Mouse (Mus musculus) hindbrain, postnatal 0 days (tissue): ENCODE data around the gene Rasgrf2. TPM values are rescaled to one million over a fixed set of nuclear protein-coding genes. Genes with fewer than 3 reads are reported as not detected.

ENCODE experiments used
- ATAC-seq: fragments of 200-750 bp; cut with Nextera tagmentation; 2 replicates; pipeline ENCODE4 v1.8.0; 2017; ENCODE audit warnings: mild to moderate bottlenecking, moderate TSS enrichment, moderate library complexity
- DNase-seq: peaks from one replicate; pipeline ENCODE4 v3.0.0-alpha.2; 2015; ENCODE audit warnings: low spot score
- H3K27ac ChIP-seq: fragments of 300-500 bp; sonication (generic); 2 replicates; pipeline ENCODE4 v1.5.1; 2014; ENCODE audit warnings: mild to moderate bottlenecking
- H3K27me3 ChIP-seq: fragments of 300-500 bp; sonication (generic); 2 replicates; pipeline ENCODE4 v1.6.1; 2014; ENCODE audit warnings: low read length, mixed read lengths; ENCODE audit not compliant: insufficient read depth
- H3K36me3 ChIP-seq: fragments of 300-500 bp; sonication (generic); 2 replicates; pipeline ENCODE4 v1.6.1; 2014; ENCODE audit warnings: low read length, mixed read lengths; ENCODE audit not compliant: insufficient read depth
- H3K4me1 ChIP-seq: fragments of 300-500 bp; sonication (generic); 2 replicates; pipeline ENCODE4 v1.6.1; 2014; ENCODE audit warnings: antibody characterized with exemption, low read length, mixed read lengths; ENCODE audit not compliant: insufficient read depth
- H3K4me2 ChIP-seq: fragments of 300-500 bp; sonication (generic); 2 replicates; pipeline ENCODE4 v1.6.1; 2014; ENCODE audit warnings: low read depth, mild to moderate bottlenecking, low read length, moderate library complexity, mixed read lengths
- H3K4me3 ChIP-seq: fragments of 300-500 bp; sonication (generic); 2 replicates; pipeline ENCODE4 v1.5.1; 2014; ENCODE audit warnings: low read length
- H3K9ac ChIP-seq: fragments of 300-500 bp; sonication (generic); replicated peaks from 2 replicates; pipeline ENCODE4 v1.6.1; 2014; ENCODE audit warnings: mild to moderate bottlenecking, low read length, moderate library complexity, mixed read lengths
- H3K9me3 ChIP-seq: fragments of 300-500 bp; sonication (generic); 2 replicates; pipeline ENCODE4 v1.6.1; 2016; ENCODE audit warnings: low read length, mixed read lengths
- CTCF ChIP-seq: IDR thresholded peaks from 2 replicates; pipeline ENCODE4 v1.5.1; 2016; ENCODE audit warnings: antibody characterized with exemption, control low read depth, low read depth
- WGBS: fragments of 180-500 bp; shearing (Covaris S2); extraction: QIAGEN DNeasy Blood & Tissue Kit; methylation state at CpG from one replicate; pipeline ENCODE4 v1.1.7; 2014; 5-methylcytosine and 5-hydroxymethylcytosine counted together
- polyA plus RNA-seq: library from polyadenylated mRNA; unstranded; fragments of >200 nt; fragmentation: Nextera tagmentation; extraction: Ambion mirVana; gene quantifications from 2 replicates; pipeline ENCODE4 v1.2.1, GENCODE M21; 2015
- total RNA-seq: library from RNA; depleted of rRNA; stranded (reverse); fragments of >200 nt; gene quantifications from 2 replicates; pipeline ENCODE4 v1.2.3, GENCODE M21; 2014

Rasgrf2 gene
- total and polyA plus RNA-seq, 2 experiments from 2014 or later = 12.9 to 61.2 TPM

DNA sequence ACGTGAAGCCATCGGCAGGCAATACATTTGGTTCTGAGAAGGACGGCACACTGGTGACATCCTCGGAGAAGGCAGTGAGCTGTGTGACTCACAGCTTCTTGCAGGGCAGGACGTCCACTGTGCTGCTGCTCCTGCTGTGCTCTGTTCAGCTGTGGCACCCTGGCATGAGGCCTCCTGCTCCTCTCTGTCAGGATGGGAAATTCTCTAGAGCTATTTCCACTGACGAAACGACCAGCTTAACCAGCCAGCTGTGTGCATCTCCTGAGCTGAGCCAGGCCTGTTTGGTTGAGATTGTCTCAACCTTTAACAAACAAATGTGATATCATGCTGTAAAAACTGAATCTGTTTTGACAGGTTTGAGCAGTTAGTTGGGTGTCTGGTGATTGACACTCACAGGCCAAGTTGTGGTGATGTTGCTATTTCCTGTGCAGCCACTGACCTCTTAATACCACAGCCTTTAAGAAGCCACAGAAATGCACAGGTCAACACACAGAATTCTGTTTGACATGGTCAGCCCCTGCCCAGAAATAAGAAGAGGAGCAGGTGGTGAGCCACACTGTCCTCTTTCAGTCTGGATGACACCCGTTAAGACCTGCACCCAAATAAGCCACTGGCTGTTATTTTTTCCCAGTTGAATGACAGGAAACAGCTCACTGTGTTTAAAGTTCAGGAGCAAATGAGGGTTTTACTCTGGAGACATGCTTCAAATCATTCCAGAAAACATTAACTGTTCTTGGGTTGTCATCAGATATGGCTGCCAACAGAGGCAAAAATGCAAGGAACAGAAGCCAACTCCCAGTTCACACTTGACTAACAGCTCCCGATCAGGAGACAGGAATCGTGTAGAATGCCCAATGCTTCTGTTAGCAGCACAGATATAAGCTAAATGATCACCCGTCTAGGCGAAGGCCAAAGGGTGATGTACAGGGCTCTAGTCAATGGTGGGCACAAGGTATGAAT lies 36.0 kb downstream of the Rasgrf2 start:
- Histone ChIP-seq H3K27me3 (no peaks in the 10 kb centered on the region), H3K4me3 (no peak overlapping the region), H3K36me3 (no peaks in the 10 kb centered on the region), H3K9ac (no peak overlapping the region), H3K4me2 (no peak overlapping the region), H3K27ac (no peak overlapping the region), H3K4me1 (no peaks in the 10 kb centered on the region), H3K9me3 (no peaks in the 10 kb centered on the region)
- TF ChIP-seq CTCF = no peak
- WGBS = 61% methylated on average over 12 of the region's 12 CpGs
- DNase-seq (no peak), ATAC-seq (no peak)

DNA sequence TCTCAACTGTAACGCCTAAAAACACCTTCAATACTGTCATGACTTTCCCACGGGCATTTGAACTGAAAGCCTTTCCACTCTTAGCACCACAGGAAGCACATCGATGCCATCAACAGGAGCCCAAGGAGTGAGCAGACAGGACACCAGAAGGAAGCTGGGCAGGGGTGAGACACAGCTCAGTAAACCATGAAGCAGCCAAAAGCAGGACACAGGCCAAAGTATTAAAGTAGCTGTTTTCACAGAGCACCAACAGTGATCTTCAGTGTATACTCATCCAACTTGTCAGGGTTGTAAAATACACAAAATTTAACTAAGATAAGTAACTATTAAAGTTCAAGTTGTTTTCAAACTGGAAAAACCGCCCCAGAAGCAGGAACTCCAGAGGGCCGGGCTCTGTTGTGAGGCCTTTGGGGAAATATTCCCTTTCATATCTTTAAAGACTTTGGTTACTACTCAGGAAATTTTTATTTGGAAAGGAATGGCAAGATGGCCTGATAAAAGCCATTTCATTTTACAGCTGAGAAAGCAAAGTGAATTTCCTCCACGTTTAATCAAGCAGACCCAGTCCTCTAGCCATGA lies 37.7 kb downstream of the Rasgrf2 start:
- WGBS = 85% methylated on average over 6 of the region's 6 CpGs
- TF ChIP-seq CTCF = no peak
- no peaks in the 10 kb centered on the region for H3K9me3 ChIP-seq
- no peaks in the 10 kb centered on the region for H3K27me3 ChIP-seq
- no peak overlapping the region for H3K4me2 ChIP-seq
- DNase-seq = no peak
- H3K9ac ChIP-seq = no peak overlapping the region
- no peak for ATAC-seq
- H3K4me3 ChIP-seq = no peak overlapping the region
- no peaks in the 10 kb centered on the region for H3K36me3 ChIP-seq
- H3K27ac ChIP-seq = no peak overlapping the region
- no peaks in the 10 kb centered on the region for H3K4me1 ChIP-seq

DNA sequence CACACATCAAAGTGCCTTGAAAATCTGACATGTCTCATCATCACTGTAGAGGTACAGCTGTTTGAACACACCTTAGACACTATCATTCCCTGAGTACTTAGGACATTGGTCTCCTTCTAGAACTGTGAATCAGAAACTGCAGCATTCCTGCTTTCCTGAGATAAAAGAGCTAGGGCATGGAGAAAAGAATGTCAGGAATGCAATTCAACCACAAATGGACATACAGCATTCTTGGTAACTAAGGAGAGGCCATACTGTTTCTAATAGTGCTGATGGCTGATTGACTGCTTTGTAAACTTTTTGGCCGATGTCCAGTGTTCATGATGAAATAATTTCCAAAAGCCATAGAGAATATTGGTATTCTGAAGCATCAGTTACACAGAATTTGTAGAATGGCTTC lies 58.3 kb downstream of the Rasgrf2 start:
- Histone ChIP-seq H3K4me3 (no peak overlapping the region), H3K9ac (no peak overlapping the region), H3K27ac (no peak overlapping the region), H3K4me2 (no peak overlapping the region), H3K4me1 (no peaks in the 10 kb centered on the region), H3K27me3 (no peaks in the 10 kb centered on the region), H3K36me3 (no peaks in the 10 kb centered on the region), H3K9me3 (no peaks in the 10 kb centered on the region)
- no peak for TF ChIP-seq CTCF
- 68% methylated on average over 1 of the region's 1 CpGs for WGBS
- DNase-seq = no peak
- no peak for ATAC-seq

DNA sequence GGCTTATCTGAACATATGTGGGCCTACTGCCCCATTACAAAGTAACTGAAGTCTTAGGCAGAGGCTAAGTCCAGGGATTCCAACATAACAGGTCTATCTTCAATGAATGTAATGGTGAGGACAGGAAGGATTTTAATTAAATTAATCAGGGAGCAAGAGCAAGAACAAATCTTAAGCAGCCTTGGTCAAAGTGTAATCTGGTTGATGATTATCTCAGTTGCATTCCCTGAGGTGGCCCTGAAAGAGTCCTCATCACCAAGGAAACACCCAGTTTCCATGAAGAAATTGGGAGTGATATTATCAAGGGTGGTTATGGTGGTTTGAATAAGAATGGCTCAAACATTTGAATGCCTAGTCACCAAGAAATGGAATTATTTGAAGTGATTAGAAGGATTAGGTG lies 62.8 kb downstream of the Rasgrf2 start:
- DNase-seq (no peak), ATAC-seq (no peak)
- no peak overlapping the region for H3K4me3 ChIP-seq
- TF ChIP-seq CTCF = no peak
- no peak overlapping the region for H3K9ac ChIP-seq
- H3K4me2 ChIP-seq = no peak overlapping the region
- no peaks in the 10 kb centered on the region for H3K27me3 ChIP-seq
- H3K27ac ChIP-seq = no peak overlapping the region
- no peaks in the 10 kb centered on the region for H3K4me1 ChIP-seq
- H3K9me3 ChIP-seq = no peaks in the 10 kb centered on the region
- H3K36me3 ChIP-seq = no peaks in the 10 kb centered on the region

DNA sequence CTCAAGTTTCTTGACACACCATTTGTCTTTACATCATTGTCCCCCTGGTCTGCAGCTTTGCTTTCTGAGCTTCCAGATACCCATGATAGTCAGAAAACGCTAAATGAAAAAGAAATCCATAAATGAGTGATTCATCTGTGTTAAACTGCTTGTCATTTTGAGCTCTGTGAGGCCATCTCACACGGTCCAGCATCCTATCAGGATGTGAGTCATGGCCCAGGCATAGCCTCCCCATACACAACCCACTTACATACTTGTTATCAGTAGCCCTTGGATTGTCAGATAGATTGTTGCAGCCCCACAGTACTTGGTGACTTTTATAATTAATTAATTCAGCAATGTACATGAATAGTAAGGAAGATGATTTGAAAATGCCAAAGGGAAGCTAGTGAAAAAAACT lies 63.6 kb downstream of the Rasgrf2 start:
- Histone ChIP-seq H3K9me3 (no peaks in the 10 kb centered on the region), H3K9ac (no peak overlapping the region), H3K4me2 (no peak overlapping the region), H3K27me3 (no peaks in the 10 kb centered on the region), H3K4me1 (no peaks in the 10 kb centered on the region), H3K27ac (no peak overlapping the region), H3K4me3 (no peak overlapping the region), H3K36me3 (no peaks in the 10 kb centered on the region)
- no peak for TF ChIP-seq CTCF
- 73% methylated on average over 2 of the region's 2 CpGs for WGBS
- ATAC-seq (no peak), DNase-seq (no peak)

DNA sequence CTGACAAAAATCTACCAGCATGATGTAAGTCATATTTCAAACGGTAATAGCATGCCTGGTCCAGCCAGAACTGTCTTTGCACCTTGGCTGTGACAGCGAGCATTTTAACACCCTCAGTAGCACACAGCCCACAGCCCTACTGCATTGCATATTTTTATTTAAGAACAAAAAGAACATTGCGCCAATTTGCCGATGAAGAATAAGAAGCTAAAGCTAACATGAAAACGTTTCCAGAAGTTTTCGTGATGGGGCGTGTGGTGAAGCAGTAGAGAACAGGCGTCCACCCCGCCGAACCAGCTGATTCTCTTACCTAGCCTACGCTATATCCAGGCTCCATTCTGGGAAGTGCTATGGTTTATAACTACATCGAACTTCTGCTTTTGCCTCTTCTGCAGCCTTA lies 77.7 kb downstream of the Rasgrf2 start:
- H3K4me3 ChIP-seq = no peak overlapping the region
- 94% methylated on average over 12 of the region's 12 CpGs for WGBS
- H3K36me3 ChIP-seq = no peaks in the 10 kb centered on the region
- no peaks in the 10 kb centered on the region for H3K4me1 ChIP-seq
- H3K9me3 ChIP-seq = no peaks in the 10 kb centered on the region
- DNase-seq (no peak), ATAC-seq (no peak)
- H3K4me2 ChIP-seq = no peak overlapping the region
- no peaks in the 10 kb centered on the region for H3K27me3 ChIP-seq
- no peak overlapping the region for H3K27ac ChIP-seq
- no peak for TF ChIP-seq CTCF
- no peak overlapping the region for H3K9ac ChIP-seq

DNA sequence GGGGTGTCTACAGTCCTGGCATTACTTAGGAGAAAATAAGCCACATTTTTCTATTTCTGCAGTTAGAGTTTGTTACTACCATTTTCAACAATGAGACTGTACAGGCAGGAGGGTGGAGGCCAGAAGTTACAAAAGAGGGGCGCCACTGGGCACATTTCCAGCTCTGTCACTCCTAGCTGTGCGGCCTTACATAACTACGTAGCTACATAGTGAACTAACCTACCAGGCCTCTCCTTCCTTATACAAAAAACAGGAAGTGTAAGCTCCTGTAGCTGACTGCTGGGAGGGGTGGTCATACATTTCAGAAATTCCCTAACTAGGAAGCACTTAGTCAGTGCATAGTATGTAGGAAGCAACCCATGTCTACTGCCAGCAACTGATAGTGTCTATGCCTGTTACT lies 78.5 kb downstream of the Rasgrf2 start:
- H3K27me3 ChIP-seq = no peaks in the 10 kb centered on the region
- no peaks in the 10 kb centered on the region for H3K36me3 ChIP-seq
- ATAC-seq (no peak), DNase-seq (no peak)
- no peak overlapping the region for H3K27ac ChIP-seq
- no peaks in the 10 kb centered on the region for H3K9me3 ChIP-seq
- no peak overlapping the region for H3K9ac ChIP-seq
- no peak overlapping the region for H3K4me2 ChIP-seq
- no peak overlapping the region for H3K4me3 ChIP-seq
- 76% methylated on average over 3 of the region's 3 CpGs for WGBS
- no peaks in the 10 kb centered on the region for H3K4me1 ChIP-seq
- TF ChIP-seq CTCF = no peak
